Mouse (Mus musculus) mouse embryonic stem cell (cell line): ENCODE measurements around the gene Gm20388.

Experiments used
- in situ Hi-C, 2 experiments: fragments of 300-500 bp; cut with MboI; formaldehyde crosslinking; loops; 1 replicate in 1 of 2; 3 replicates in 1 of 2; pipeline ENCODE4 v1.14.3; 2019 to 2020; ENCODE audit warnings: low sequenced_read_pairs in 2 of 2, low pct_unique_long_range_greater_than_20kb in 1 of 2, mixed read lengths in 1 of 2; ENCODE audit not compliant: unreplicated experiment in 1 of 2

Gene Gm20388

DNA sequence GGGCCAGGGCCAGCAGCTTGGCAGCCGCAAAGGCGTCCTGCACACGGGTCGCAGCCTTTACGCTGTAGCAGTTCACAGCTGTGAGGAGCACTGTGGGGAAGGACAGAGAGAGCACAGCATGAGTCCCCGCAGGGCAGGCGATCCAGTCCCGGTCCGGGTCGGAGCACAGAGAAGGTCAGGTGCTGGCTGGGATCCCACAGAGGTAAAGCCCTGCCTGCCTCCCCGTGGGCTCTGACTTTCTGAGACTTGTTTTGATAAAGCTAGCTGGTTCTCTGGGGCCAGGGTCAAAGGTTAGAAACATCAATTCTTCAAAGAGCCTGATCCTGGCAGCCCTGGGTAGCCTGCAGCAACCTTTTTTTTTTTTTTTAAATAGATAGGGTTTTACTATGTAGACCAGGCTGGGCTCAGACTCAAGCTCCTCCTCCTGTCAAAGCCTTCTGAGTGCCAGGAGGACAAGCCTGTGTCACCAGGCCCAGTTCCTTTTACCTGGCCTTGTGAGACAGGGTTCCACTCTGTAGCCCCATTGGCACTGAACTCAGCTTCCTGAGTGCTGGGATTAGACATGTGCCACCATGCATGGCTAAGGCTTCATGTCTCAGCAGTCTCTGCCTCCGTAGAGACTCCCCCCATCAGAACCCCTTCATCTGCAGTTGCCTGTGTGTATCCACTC lies 1986.0 kb downstream of the Gm20388 start:
- in situ Hi-C loops: no loop called here

GRCm38 (mm10) chr8:121897205-121897604 lies 1986.6 kb downstream of the Gm20388 start:
- in situ Hi-C loops: no loop called here

DNA sequence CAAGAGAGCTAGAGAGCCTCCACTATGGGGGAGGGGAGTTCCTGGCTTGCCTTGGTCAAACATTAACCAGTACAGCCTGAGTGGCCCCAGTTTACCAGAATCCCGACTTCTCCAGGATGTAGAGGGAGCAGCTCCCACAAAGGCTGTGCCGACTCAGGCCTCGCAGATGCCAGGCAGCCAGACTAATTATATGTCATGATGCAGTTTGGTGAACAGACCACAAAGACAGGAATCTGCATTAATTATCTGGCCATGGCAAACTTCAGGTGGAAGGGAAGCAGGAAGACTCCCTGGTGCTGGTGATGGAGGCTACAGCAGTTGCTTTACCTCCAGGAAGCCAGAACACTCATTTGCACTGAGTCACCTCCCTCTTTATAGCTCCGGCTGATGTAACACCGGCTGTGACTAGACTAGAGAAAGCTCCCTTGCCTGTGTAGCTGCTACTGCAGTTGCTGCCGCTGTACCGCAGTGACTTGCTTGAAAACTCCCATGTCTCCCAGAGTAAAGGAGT lies 1987.3 kb downstream of the Gm20388 start:
- in situ Hi-C loops: no loop called here

- in situ Hi-C loops: no loop called here
These were observed 1987.8 kb downstream of the Gm20388 start for GRCm38 (mm10) chr8:121898401-121898931.

DNA sequence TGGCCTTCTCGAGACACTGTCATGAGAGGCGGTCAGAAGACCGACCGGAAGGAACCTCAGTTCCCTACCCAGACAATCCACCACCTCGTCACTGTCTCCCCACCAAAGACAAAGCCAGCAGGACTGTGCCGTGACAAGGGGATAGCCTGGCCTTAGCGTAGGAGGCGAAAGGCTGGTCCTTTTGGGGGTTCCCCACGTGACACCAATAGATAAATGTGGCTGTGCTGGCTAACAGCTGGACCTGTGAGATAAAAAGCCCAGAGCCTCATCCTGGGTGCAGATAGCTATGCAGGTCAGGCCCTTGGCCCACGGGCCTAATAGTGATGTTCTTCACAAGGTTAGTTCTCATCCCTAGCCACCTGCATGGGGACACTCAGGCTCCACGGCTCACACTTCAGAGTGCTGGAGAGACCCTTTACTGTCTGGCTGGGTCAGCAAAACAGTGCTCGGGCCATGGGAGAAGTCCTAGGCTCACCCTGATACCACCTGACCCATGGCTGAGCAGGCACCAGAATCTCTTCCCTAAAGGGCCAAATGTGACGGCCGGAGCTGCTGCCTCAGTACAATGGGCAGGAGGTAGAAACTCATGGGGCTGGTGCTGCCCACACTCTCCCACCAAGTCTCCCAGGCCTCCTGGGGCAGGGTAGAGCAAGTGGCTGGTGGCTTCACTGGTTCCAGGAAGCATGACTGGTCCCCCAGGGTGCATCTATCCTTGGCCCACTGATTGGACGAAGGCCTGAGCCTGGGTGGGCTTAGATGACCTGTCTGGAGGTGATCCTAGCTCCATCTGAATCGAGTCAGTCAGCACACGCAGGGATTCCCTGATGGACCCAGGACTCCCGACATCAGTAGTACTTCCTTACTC lies 1988.8 kb downstream of the Gm20388 start:
- in situ Hi-C loops: no loop called here

GRCm38 (mm10) chr8:121901498-121902236 lies 1991.0 kb downstream of the Gm20388 start:
- in situ Hi-C loops: no loop called here

- in situ Hi-C loops: no loop called here
These were observed 1993.3 kb downstream of the Gm20388 start for GRCm38 (mm10) chr8:121903977-121904376.

- in situ Hi-C loops: loop anchor here in 1 of 2 experiments (5.0 kb wide), 1 partner anchor 53 kb away; no protein-coding TSS in a partner anchor
These were observed 1994.4 kb downstream of the Gm20388 start for GRCm38 (mm10) chr8:121904999-121905398.

- in situ Hi-C loops: loop anchor here in 1 of 2 experiments (5.0 kb wide), 1 partner anchor 53 kb away; no protein-coding TSS in a partner anchor
These were observed 1994.8 kb downstream of the Gm20388 start for GRCm38 (mm10) chr8:121905420-121905819.

DNA sequence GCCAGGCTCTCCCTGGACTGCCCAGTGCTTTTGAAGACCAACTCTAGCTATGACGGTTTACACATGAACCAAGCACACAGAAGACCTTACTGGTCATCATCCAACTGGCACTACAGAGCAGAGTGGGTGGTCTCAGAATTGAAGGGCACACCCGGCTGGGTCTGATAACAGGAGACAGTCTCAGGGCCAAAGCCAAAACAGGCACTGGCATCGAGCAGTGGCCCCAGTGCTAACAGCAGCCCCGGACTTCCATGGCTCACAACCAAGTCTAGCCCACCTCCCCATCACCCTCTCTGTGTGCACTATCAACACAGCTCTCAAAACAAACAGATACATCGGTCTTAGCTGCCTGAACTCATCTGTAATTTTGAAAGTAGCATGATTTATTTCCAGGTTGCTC lies 1995.2 kb downstream of the Gm20388 start:
- in situ Hi-C loops: loop anchor here in 1 of 2 experiments (5.0 kb wide), 1 partner anchor 54 kb away; no protein-coding TSS in a partner anchor

GRCm38 (mm10) chr8:121906542-121907512 lies 1996.2 kb downstream of the Gm20388 start:
- in situ Hi-C loops: loop anchor here in 1 of 2 experiments (5.0 kb wide), 1 partner anchor 55 kb away; no protein-coding TSS in a partner anchor

DNA sequence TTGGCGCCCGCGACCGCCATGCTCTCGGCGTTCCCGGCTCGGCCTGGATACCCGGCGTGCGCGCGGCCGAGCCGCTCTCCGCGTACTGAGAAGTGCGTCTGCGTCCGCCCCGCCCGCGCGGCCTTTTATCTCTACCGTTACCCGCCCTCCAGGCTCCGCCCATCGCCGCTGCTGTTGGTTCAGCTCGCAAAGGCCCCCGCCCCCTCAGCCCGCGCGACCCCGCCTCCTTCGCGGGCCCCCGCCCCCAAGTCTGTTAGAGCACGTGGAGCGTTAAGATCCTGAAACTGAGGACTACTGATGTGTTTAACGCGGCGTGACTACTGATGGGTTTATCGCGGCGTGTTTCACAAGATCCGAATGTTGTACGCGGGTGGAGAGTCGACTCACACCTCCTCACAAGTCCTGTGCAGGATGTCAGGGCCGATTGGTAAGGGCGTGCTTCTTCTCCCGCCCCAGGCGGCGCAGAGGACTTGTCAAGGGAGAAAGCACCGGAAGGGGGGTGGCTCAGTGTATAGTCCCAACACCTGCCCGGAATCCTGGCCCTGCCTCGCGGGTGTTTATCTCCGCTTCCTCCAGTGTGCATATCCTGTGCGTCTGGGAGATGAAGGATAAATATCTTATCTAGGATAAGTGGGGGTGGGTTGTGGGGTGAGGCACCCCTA lies 1997.1 kb downstream of the Gm20388 start, which contains the start of gene Slc7a5:
TSS of gene Slc7a5 (minus strand) at position 108 of the 662 bp plus-strand sequence.
- in situ Hi-C loops: loop anchor here in 1 of 2 experiments (5.0 kb wide), 1 partner anchor 55 kb away; no protein-coding TSS in a partner anchor

GRCm38 (mm10) chr8:121908378-121909147 lies 1997.9 kb downstream of the Gm20388 start:
- in situ Hi-C loops: loop anchor here in 1 of 2 experiments (5.0 kb wide), 1 partner anchor 56 kb away; no protein-coding TSS in a partner anchor

DNA sequence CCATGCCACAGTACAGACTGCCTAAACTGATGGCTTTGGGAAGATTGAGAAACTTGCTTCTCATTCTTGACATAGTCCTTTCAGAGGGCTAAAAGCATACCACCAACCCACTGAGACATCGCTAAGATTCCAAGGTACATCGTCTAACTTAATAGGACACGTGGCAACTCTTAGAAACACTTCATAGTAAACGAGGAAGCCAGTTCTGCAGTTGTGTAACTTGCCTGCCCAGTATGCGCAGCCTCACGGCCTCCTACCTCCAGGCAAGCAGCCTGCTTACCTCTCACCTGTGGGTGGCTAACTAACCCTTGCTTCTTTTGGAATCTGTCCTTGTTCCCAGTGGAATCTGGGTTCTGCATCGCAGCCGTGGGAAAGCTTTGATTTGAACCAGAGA lies 1998.5 kb downstream of the Gm20388 start:
- in situ Hi-C loops: loop anchor here in 1 of 2 experiments (5.0 kb wide), 1 partner anchor 57 kb away; no protein-coding TSS in a partner anchor

DNA sequence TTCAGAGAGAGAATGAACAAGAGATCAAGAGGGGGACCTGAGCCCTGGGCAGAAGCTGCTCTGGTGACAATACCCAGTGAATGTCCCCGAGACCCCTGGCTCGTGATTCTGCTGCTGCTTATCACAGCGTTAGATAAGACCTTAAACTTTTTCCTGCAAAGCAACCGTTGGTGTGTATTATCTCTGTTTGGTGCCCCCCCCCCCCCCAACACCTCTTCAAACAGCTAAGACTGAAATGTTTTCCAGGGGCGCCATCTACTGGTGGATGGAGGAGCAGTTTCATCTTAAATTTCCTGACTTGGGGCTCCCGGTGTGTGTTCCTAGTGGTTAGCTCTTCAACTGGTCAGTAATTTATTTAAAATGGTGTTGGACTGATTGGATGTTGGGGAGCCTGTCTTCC lies 1999.0 kb downstream of the Gm20388 start:
- in situ Hi-C loops: loop anchor here in 1 of 2 experiments (5.0 kb wide), 1 partner anchor 57 kb away; no protein-coding TSS in a partner anchor

DNA sequence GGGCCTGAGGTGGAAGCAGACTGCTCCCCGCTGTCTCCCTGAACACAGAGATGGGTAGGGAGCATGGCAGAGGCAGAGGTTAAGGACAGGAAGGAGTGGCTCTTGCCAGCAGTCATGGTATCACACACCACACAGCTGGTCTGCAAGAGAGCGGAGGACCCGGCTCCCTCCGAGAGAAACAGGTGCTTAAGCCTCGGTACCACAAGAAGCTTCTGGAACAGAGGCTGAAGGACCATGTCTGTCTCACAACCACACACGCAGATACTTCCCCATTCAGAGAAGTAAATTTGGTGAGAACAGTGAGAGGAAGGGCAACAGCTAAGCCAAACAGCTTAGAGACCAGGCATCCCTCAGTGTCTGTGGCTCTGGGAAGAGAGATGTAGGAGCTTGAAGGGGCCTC lies 2000.8 kb downstream of the Gm20388 start:
- in situ Hi-C loops: no loop called here
